Mouse (Mus musculus) MEL-GATA-1-ER (cell line): ENCODE data around the gene Sorl1.

Source experiments
- DNase-seq: peaks from one replicate; pipeline ENCODE4 v3.0.0-alpha.2; 2012; ENCODE audit warnings: low read depth; ENCODE audit errors: extremely low read depth

The Sorl1 gene

GRCm38 (mm10) chr9:42019308-42020031 is 104.6 kb downstream of the Sorl1 start:
- no peak for DNase-seq

GRCm38 (mm10) chr9:42008501-42008900 is 115.6 kb downstream of the Sorl1 start:
- no peak for DNase-seq

GRCm38 (mm10) chr9:42005101-42005500 is 119.0 kb downstream of the Sorl1 start:
- no peak for DNase-seq

- DNase-seq, result no peak
Measured at GRCm38 (mm10) chr9:42004140-42004539, 120.0 kb downstream of the Sorl1 start.

- DNase-seq, result no peak
Measured at GRCm38 (mm10) chr9:41999498-42000473, 124.3 kb downstream of the Sorl1 start.

GRCm38 (mm10) chr9:41995278-41995677 is 128.8 kb downstream of the Sorl1 start:
- no peak for DNase-seq

- no peak for DNase-seq
Measured at GRCm38 (mm10) chr9:41993821-41994220, 130.3 kb downstream of the Sorl1 start.

- no peak for DNase-seq
Measured at GRCm38 (mm10) chr9:41992841-41993240, 131.3 kb downstream of the Sorl1 start.

GRCm38 (mm10) chr9:41985636-41986035 is 138.5 kb downstream of the Sorl1 start:
- DNase-seq, result no peak

GRCm38 (mm10) chr9:41985052-41985451 is 139.0 kb downstream of the Sorl1 start:
- no peak for DNase-seq

- DNase-seq, result no peak
Measured at GRCm38 (mm10) chr9:41984306-41984705, 139.8 kb downstream of the Sorl1 start.

GRCm38 (mm10) chr9:41983286-41983685 is 140.8 kb downstream of the Sorl1 start:
- DNase-seq, result no peak

- DNase-seq, result no peak
Measured at GRCm38 (mm10) chr9:41982760-41983159, 141.3 kb downstream of the Sorl1 start.

- no peak for DNase-seq
Measured at GRCm38 (mm10) chr9:41982023-41982422, 142.1 kb downstream of the Sorl1 start.

- no peak for DNase-seq
Measured at GRCm38 (mm10) chr9:41981306-41981705, 142.8 kb downstream of the Sorl1 start.

GRCm38 (mm10) chr9:41980796-41981195 is 143.3 kb downstream of the Sorl1 start:
- DNase-seq, result no peak

GRCm38 (mm10) chr9:41978366-41978765 is 145.7 kb downstream of the Sorl1 start:
- DNase-seq, result no peak

GRCm38 (mm10) chr9:41975968-41976367 is 148.1 kb downstream of the Sorl1 start:
- DNase-seq, result no peak

- DNase-seq, result no peak
Measured at GRCm38 (mm10) chr9:41974661-41975060, 149.4 kb downstream of the Sorl1 start.

- no peak for DNase-seq
Measured at GRCm38 (mm10) chr9:41973775-41974657, 150.1 kb downstream of the Sorl1 start.

- no peak for DNase-seq
Measured at GRCm38 (mm10) chr9:41969961-41970360, 154.1 kb downstream of the Sorl1 start.
